Mouse (Mus musculus) heart, embryonic 16.5 days (tissue): ENCODE results near the gene Gm20517. TPM values are rescaled to one million over a fixed set of nuclear protein-coding genes. Genes with fewer than 3 reads are reported as not detected.
A peak's percentile ranks its signal among the peaks of the same experiment; 100 is the strongest.

Experiments used
- ATAC-seq: fragments of 200-750 bp; cut with Nextera tagmentation; replicated peaks from 2 replicates; pipeline ENCODE4 v1.8.0; 2017; ENCODE audit warnings: moderate number of reproducible peaks; ENCODE audit not compliant: insufficient read depth, low FRiP score; ENCODE audit errors: extremely low read depth
- H3K27ac ChIP-seq: fragments of 300-500 bp; sonication (generic); 2 replicates; pipeline ENCODE4 v1.5.1; 2014; ENCODE audit warnings: mild to moderate bottlenecking, low read length, control low read depth, moderate library complexity
- H3K27me3 ChIP-seq: fragments of 300-500 bp; sonication (generic); 2 replicates; pipeline ENCODE4 v1.6.1; 2014; ENCODE audit warnings: low read length, mixed read lengths; ENCODE audit not compliant: control insufficient read depth, insufficient read depth
- H3K36me3 ChIP-seq: fragments of 300-500 bp; sonication (generic); 2 replicates; pipeline ENCODE4 v1.6.1; 2014; ENCODE audit not compliant: control insufficient read depth, insufficient read depth
- H3K4me1 ChIP-seq: fragments of 300-500 bp; sonication (generic); 2 replicates; pipeline ENCODE4 v1.6.1; 2014; ENCODE audit warnings: low read length, mixed read lengths; ENCODE audit not compliant: control insufficient read depth, insufficient read depth
- H3K4me2 ChIP-seq: fragments of 300-500 bp; sonication (generic); 2 replicates; pipeline ENCODE4 v1.6.1; 2014; ENCODE audit warnings: low read depth, mild to moderate bottlenecking, control low read depth, low read length
- H3K4me3 ChIP-seq: fragments of 300-500 bp; sonication (generic); 2 replicates; pipeline ENCODE4 v1.5.1; 2014; ENCODE audit warnings: mild to moderate bottlenecking, control low read depth, low read length
- H3K9ac ChIP-seq: fragments of 300-500 bp; sonication (generic); 2 replicates; pipeline ENCODE4 v1.6.1; 2014; ENCODE audit warnings: low read length, control low read depth
- H3K9me3 ChIP-seq: fragments of 300-500 bp; sonication (generic); replicated peaks from 2 replicates; pipeline ENCODE4 v1.6.1; 2016; ENCODE audit warnings: low read length; ENCODE audit not compliant: control insufficient read depth
- WGBS: fragments of 180-500 bp; shearing (Covaris S2); extraction: QIAGEN DNeasy Blood & Tissue Kit; methylation state at CpG from one replicate; pipeline ENCODE4 v1.1.7; 2014; 5-methylcytosine and 5-hydroxymethylcytosine counted together
- polyA plus RNA-seq: library from polyadenylated mRNA; unstranded; fragments of >200 nt; fragmentation: Nextera tagmentation; extraction: Ambion mirVana; gene quantifications from 2 replicates; pipeline ENCODE4 v1.2.1, GENCODE M21; 2015

Gene Gm20517
- polyA plus RNA-seq, 1 experiment from 2014 or later = 1.0 TPM

GRCm38 (mm10) chr17:47600601-47601388 lies 10.6 kb upstream of the Gm20517 start:
- 76% methylated on average over 13 of the region's 13 CpGs for WGBS
- H3K9ac ChIP-seq = no peak overlapping the region
- H3K9me3 ChIP-seq = no peaks in the 10 kb centered on the region
- peaks cover 32% of the 10 kb centered on the region for H3K4me1 ChIP-seq
- no peak for ATAC-seq
- H3K4me3 ChIP-seq = no peak overlapping the region
- H3K27me3 ChIP-seq = no peaks in the 10 kb centered on the region
- H3K36me3 ChIP-seq = peaks cover 50% of the 10 kb centered on the region
- peak overlapping the region; percentile 76 for H3K27ac ChIP-seq
- no peak overlapping the region for H3K4me2 ChIP-seq

DNA sequence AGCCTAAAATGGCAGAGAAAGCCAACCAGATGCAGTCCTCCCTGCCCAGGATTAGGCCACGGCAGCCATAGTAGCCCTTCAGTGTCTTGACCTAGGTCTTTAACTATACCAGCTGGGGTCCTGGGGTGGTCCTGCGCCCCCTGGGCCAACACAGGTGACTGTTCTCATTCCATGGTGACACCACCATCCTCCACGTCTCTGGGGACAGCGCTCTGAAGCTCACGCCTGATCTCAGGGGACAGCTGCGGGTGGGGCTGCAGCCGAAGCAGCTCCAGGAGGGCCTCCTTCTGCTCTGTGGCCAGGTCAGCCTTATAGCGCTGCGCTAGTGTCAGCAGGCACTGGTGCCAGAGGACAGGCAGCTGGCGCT lies 10.0 kb upstream of the Gm20517 start:
- H3K9ac ChIP-seq = no peak overlapping the region
- H3K9me3 ChIP-seq = no peaks in the 10 kb centered on the region
- peak overlapping the region; percentile 2; the same call in 1 of the 2 replicates for H3K27ac ChIP-seq
- 83% methylated on average over 10 of the region's 10 CpGs for WGBS
- H3K36me3 ChIP-seq = peaks cover 54% of the 10 kb centered on the region
- ATAC-seq = no peak
- H3K4me1 ChIP-seq = peaks cover 26% of the 10 kb centered on the region
- no peak overlapping the region for H3K4me3 ChIP-seq
- H3K4me2 ChIP-seq = no peak overlapping the region
- H3K27me3 ChIP-seq = no peaks in the 10 kb centered on the region

GRCm38 (mm10) chr17:47602289-47602688 lies 9.1 kb upstream of the Gm20517 start:
- Histone ChIP-seq H3K4me1 (peaks cover 17% of the 10 kb centered on the region), H3K4me3 (no peak overlapping the region), H3K9ac (no peak overlapping the region), H3K27ac (no peak overlapping the region), H3K36me3 (peaks cover 50% of the 10 kb centered on the region), H3K9me3 (no peaks in the 10 kb centered on the region), H3K4me2 (no peak overlapping the region), H3K27me3 (no peaks in the 10 kb centered on the region)
- no peak for ATAC-seq
- WGBS = 91% methylated on average over 11 of the region's 11 CpGs

DNA sequence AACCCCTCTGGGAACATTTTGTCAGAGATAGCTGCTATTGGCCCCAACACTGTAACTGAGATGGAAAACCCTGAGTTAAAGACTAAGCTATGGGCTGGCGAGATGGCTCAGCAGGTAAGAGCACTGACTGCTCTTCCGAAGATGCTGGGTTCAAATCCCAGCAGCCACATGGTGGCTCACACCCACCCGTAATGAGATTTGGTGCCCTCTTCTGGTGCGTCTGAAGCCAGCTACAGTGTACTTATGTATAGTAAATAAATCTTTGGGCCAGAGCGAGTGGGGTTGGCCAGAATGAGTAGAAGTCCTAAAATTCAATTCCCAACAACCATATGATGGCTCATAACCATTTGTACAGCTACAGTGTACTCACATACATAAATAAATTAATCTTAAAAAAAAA lies 5.2 kb upstream of the Gm20517 start:
- Histone ChIP-seq H3K27me3 (no peaks in the 10 kb centered on the region), H3K36me3 (peaks cover 46% of the 10 kb centered on the region)
- WGBS = 81% methylated on average over 5 of the region's 5 CpGs

GRCm38 (mm10) chr17:47609182-47609581 lies 2.2 kb upstream of the Gm20517 start:
- ATAC-seq = no peak
- no peaks in the 10 kb centered on the region for H3K27me3 ChIP-seq
- H3K9me3 ChIP-seq = no peaks in the 10 kb centered on the region
- no peak overlapping the region for H3K27ac ChIP-seq
- H3K4me1 ChIP-seq = peaks cover 20% of the 10 kb centered on the region
- WGBS = 90% methylated on average over 4 of the region's 4 CpGs
- H3K36me3 ChIP-seq = peaks cover 32% of the 10 kb centered on the region
- no peak overlapping the region for H3K4me2 ChIP-seq
- H3K9ac ChIP-seq = no peak overlapping the region
- no peak overlapping the region for H3K4me3 ChIP-seq

More for the DNA sequence above, 5.2 kb upstream of the Gm20517 start:
- Histone ChIP-seq H3K9me3 (no peaks in the 10 kb centered on the region), H3K27ac (no peak overlapping the region), H3K9ac (no peak overlapping the region), H3K4me3 (no peak overlapping the region), H3K4me1 (peaks cover 9% of the 10 kb centered on the region; the same call in 1 of the 2 replicates), H3K4me2 (no peak overlapping the region)
- ATAC-seq = no peak

- peak overlapping the region; percentile 92 for H3K9ac ChIP-seq
- peak overlapping the region; percentile 71 for H3K27ac ChIP-seq
- H3K4me2 ChIP-seq = peak overlapping the region; percentile 92
- peak overlapping the region; percentile 97 for H3K4me3 ChIP-seq
- peaks cover 20% of the 10 kb centered on the region for H3K4me1 ChIP-seq
- H3K36me3 ChIP-seq = peaks cover 21% of the 10 kb centered on the region
- no peak for ATAC-seq
- under 1% methylated on average over 13 of the region's 13 CpGs for WGBS
- no peaks in the 10 kb centered on the region for H3K27me3 ChIP-seq
- no peaks in the 10 kb centered on the region for H3K9me3 ChIP-seq
Measured at GRCm38 (mm10) chr17:47611661-47611982, 233 bp downstream of the Gm20517 start.

DNA sequence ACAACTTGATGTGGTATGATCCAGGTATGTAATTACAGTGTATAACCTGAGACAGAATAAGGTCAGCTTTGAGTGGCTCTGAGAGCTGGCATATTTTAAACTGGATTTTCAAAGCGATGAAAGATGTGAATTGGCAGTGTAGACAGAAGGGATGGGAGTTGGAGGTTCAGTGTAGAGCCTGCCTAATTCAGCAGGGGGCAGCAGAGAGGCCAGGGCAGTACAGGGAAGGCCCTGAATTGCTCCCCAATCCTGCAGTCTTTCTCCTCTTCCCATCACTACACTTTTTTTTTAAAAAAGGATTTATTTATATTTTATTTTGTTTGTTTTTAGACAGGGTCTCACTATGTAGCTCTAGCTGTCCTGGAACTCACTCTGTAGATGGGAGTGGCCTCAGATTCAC lies 2.6 kb downstream of the Gm20517 start:
- no peak for ATAC-seq

DNA sequence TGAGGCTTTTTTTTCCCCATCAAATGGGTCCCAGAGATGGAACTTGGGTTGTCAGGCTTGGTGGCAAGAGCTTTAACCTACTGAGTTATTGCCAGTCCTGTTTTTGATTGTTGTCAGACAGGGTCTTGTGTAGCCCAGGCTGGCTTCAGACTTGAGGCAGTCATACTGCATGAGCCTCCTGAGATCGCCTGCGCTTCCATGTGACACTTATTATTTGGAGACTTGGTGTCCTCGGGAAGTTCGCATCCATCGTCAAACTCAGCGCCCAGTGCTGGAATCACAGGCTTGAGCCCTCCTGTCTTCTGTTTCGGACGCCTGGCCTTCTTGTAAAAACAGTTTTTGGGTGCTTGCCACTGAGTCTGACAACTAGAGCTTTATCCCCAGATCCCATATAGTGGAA lies 4.7 kb downstream of the Gm20517 start:
- H3K9ac ChIP-seq = no peak overlapping the region
- no peak overlapping the region for H3K4me2 ChIP-seq
- H3K27ac ChIP-seq = no peak overlapping the region
- H3K27me3 ChIP-seq = no peaks in the 10 kb centered on the region
- H3K9me3 ChIP-seq = no peaks in the 10 kb centered on the region
- peaks cover 26% of the 10 kb centered on the region; the same call in 1 of the 2 replicates for H3K36me3 ChIP-seq
- ATAC-seq = no peak
- peaks cover 11% of the 10 kb centered on the region for H3K4me1 ChIP-seq
- WGBS = 95% methylated on average over 8 of the region's 8 CpGs
- no peak overlapping the region for H3K4me3 ChIP-seq

More for the DNA sequence above, 2.6 kb downstream of the Gm20517 start:
- no peak overlapping the region for H3K4me3 ChIP-seq
- no peak overlapping the region for H3K9ac ChIP-seq
- peaks cover 26% of the 10 kb centered on the region for H3K36me3 ChIP-seq
- 87% methylated on average over 1 of the region's 1 CpGs for WGBS
- H3K9me3 ChIP-seq = no peaks in the 10 kb centered on the region
- H3K4me1 ChIP-seq = peaks cover 20% of the 10 kb centered on the region
- H3K4me2 ChIP-seq = no peak overlapping the region
- no peak overlapping the region for H3K27ac ChIP-seq
- no peaks in the 10 kb centered on the region for H3K27me3 ChIP-seq

- Histone ChIP-seq H3K27ac (no peak overlapping the region), H3K4me3 (no peak overlapping the region), H3K27me3 (no peaks in the 10 kb centered on the region), H3K9me3 (no peaks in the 10 kb centered on the region), H3K36me3 (peaks cover 26% of the 10 kb centered on the region; the same call in 1 of the 2 replicates), H3K4me2 (no peak overlapping the region), H3K9ac (no peak overlapping the region), H3K4me1 (peaks cover 11% of the 10 kb centered on the region)
- ATAC-seq = no peak
- 92% methylated on average over 4 of the region's 4 CpGs for WGBS
Measured at GRCm38 (mm10) chr17:47616652-47617051, 5.3 kb downstream of the Gm20517 start.
